Mouse (Mus musculus) heart, adult 9 months (tissue): ENCODE results near the gene Stmnd1.
"Not testable (repeated sequence)": the region's sequence is repeated elsewhere in the genome, so short reads cannot be mapped to it uniquely, and the experiment has no call there.

ENCODE experiments used
- DNase-seq, 2 experiments: peaks; one replicate each; pipeline ENCODE4 v3.0.0; 2022; ENCODE audit warnings: low spot score in 2 of 2

Stmnd1 gene

GRCm38 (mm10) chr13:46288372-46288771, 14.9 kb downstream of the Stmnd1 start:
- DNase-seq, result no peak

GRCm38 (mm10) chr13:46290537-46290936, 17.0 kb downstream of the Stmnd1 start:
- no peak for DNase-seq

DNA sequence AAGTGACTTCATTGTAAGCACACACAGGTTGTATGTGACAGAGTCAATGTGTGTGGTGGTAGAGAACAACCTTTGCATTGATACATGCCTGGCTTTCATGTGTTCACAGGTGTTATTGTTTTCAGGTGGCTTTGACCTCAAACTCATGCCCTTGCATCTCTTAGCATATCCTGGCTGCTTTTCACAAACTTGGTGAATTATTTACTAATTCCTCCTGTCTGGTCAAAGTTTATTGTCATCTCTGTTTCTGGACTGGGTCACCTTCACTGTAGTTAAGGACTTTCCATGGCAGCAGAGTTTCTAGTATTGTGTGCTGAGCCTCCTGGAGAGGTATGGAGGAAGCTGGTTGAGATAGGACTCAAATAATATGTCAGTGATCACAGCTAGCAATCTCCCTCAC, 20.8 kb downstream of the Stmnd1 start:
- no peak for DNase-seq

- DNase-seq, result no peak
Measured at GRCm38 (mm10) chr13:46297701-46298100, 24.2 kb downstream of the Stmnd1 start.

DNA sequence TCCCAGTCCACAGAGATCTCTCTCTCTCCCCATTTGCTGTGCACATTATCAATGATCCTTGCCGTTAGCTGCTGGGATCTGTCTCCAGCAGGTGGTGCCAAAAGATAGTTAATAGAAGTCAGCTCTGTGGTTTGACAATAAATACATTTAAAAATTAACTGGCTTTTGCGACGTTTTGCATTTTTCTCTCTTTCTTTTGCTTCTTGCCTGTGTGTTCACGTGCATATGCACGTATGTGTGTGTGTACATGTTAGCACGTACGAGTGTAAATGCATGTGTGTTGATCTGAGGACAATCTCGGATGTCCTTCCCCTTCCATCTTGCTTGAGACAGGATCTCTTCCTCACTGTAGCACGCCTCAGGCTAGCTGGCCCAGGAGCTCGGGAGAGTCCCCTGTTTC, 37.3 kb downstream of the Stmnd1 start:
- DNase-seq, result peak in 1 of 2 experiments; percentile 34

GRCm38 (mm10) chr13:46313176-46313575, 39.7 kb downstream of the Stmnd1 start:
- no peak for DNase-seq

DNA sequence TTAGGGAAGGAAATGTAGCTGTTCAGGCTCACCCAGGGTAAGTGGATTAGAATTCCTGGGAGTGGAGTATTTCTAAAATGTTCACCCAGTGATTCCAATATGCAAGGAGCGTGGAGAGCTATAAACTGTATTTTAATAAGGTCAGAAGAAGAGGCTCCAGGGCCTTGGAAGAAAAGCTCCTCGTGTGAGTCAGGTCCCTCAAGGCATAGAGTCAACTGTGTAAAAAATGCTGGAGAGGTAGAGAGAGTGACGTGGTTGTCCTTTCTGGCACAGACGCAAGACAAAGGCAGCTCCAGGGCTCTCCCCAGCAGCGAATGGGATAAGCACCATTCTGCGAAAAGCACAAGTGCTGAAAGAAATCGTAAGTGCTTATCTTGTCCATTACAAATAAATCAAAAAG, 41.6 kb downstream of the Stmnd1 start:
- no peak for DNase-seq

GRCm38 (mm10) chr13:46326351-46326985, 52.9 kb downstream of the Stmnd1 start:
- no peak for DNase-seq

GRCm38 (mm10) chr13:46335020-46335419, 61.5 kb downstream of the Stmnd1 start:
- no peak for DNase-seq

- not testable (repeated sequence) for DNase-seq
Measured at GRCm38 (mm10) chr13:46336281-46336680, 62.8 kb downstream of the Stmnd1 start.

GRCm38 (mm10) chr13:46337791-46338190, 64.3 kb downstream of the Stmnd1 start:
- no peak for DNase-seq

DNA sequence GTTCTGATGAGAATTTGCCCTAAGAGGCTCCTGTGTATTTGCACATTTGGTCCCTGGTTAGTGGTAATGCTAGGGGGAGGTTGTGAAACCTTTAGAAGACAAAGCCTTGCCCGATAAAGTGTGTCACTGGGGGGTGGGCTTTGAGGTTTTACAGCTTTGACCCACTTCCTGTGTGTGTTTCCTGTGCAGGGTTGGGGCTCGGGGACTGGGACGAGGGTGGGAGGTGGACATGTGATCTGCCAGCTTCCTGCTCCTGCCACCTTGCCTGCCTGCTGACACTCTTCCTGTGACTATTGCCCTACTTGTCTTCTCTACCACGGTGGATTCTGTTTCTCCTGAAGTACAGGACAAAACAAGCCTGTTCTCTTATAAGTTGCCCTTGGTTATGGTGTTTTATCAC, 66.4 kb downstream of the Stmnd1 start:
- DNase-seq, result peak in 1 of 2 experiments; percentile 3

DNA sequence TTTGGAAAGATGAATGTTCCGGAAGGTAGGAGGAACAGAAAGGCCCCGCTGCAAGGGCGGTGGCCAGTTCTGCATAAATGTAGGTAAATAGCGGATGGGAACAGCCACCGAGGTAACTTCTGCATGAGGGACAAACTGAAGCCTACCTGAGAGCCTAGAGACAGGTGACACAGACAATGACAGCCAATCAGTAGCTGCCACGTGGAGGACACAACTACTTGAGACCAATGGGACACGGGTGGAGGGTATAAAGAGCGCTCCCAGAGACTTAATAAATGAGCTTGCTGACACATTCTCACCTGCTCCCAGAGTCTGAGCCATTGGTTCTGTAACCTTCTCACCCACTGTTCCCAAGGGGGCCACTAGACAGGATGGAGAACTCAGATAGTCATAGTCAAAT, 67.1 kb downstream of the Stmnd1 start:
- no peak for DNase-seq

GRCm38 (mm10) chr13:46341419-46341818, 67.9 kb downstream of the Stmnd1 start:
- DNase-seq, result no peak

DNA sequence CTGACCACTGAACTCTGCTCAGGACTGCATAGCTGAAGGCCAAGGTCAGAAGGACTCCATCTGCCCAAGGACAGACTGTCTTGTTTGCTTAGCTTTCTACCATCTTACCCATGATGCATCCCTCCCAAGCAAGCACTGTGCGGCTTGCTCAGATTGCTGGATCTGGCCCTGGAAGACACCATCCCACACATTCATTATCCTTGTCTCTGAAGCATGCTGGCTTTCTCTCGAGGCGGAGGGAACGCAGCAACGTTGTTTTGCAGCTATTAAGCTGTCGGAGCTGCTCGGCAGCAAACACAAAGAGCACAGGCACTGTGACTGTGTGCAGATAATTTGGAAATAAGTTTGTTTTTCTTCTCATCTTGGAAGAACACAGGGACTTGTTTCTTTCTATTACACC, 69.7 kb downstream of the Stmnd1 start:
- no peak for DNase-seq

- DNase-seq, result no peak
Measured at GRCm38 (mm10) chr13:46346830-46347512, 73.5 kb downstream of the Stmnd1 start.

DNA sequence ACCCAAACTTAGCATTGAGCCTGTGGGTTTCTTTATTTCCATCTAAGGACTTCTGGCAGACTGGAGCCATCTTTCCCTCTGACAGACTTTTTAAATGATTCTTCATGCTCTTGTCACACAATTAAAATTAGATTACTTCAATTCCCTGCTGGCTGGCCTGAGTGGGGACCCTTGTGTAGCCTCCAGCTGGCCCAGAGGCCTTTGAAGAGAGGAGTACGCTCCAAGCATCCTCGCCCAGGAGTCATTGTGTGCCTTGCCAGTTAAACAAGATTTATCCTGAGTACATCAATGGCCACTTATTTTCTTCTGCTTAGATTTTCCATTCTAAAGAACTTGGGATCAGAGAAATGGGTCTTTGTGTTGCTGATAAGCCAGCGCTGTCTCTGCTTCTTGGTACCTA, 76.1 kb downstream of the Stmnd1 start:
- no peak for DNase-seq
